Comparison of ENCODE assay signal across 8 mouse cellular contexts in genomic region chr2:26315925-26316311, GRCm38 (mm10). TPM values are rescaled to one million over a fixed set of nuclear protein-coding genes. Genes with fewer than 3 reads are reported as not detected.
A peak's percentile ranks its signal among the peaks of the same experiment; 100 is the strongest.
DNase-seq lines count a peak whose midpoint lies in the region; ATAC-seq and TF ChIP-seq lines count a peak whose summit lies in the region.

No protein-coding gene starts in this region.

- H3K4me3 ChIP-seq in bone marrow, adult 2 months (replicated peaks; ENCODE audit: control insufficient read depth, low read depth, low read length), result peak overlapping the region; percentile 66
- H3K4me3 ChIP-seq in forebrain, embryonic 13.5 days, result peak overlapping the region; percentile 93
- peak overlapping the region; percentile 78 for H3K4me3 ChIP-seq in hindbrain, embryonic 13.5 days
- peak overlapping the region; percentile 89 for H3K4me3 ChIP-seq in limb, embryonic 12.5 days (replicated peaks)
- peak overlapping the region; percentile 95 for H3K4me3 ChIP-seq in midbrain, embryonic 11.5 days (ENCODE audit: low read depth, low read length)

- peaks cover 9% of the 10 kb centered on the region for H3K4me1 ChIP-seq in bone marrow, adult 2 months (ENCODE audit: control insufficient read depth, insufficient read depth, low read length)
- peaks cover 46% of the 10 kb centered on the region for H3K4me1 ChIP-seq in forebrain, embryonic 13.5 days
- peaks cover 64% of the 10 kb centered on the region for H3K4me1 ChIP-seq in hindbrain, embryonic 13.5 days (replicated peaks)
- peaks cover 64% of the 10 kb centered on the region for H3K4me1 ChIP-seq in limb, embryonic 12.5 days (replicated peaks)
- peaks cover 28% of the 10 kb centered on the region for H3K4me1 ChIP-seq in midbrain, embryonic 11.5 days (ENCODE audit: control insufficient read depth, insufficient read depth, low read length)

- peak overlapping the region; percentile 94 for H3K9ac ChIP-seq in forebrain, embryonic 13.5 days
- peak overlapping the region; percentile 96 for H3K9ac ChIP-seq in hindbrain, embryonic 13.5 days
- H3K9ac ChIP-seq in limb, embryonic 12.5 days (replicated peaks), result peak overlapping the region; percentile 93
- peak overlapping the region; percentile 94 for H3K9ac ChIP-seq in midbrain, embryonic 11.5 days (ENCODE audit: low read length)

- DNase-seq in layer of hippocampus, adult 11-12 months (ENCODE audit: low spot score), result peak; percentile 66
- no peak for DNase-seq in layer of hippocampus, postnatal 25 days (ENCODE audit: extremely low spot score in 1 of 2, low spot score in 1 of 2)
- DNase-seq in midbrain, embryonic 11.5 days (ENCODE audit: low spot score, missing footprints), result no peak
- DNase-seq in thymus, postnatal 14 days, result no peak

- no peaks in the 10 kb centered on the region for H3K9me3 ChIP-seq in forebrain, embryonic 13.5 days (replicated peaks)
- no peaks in the 10 kb centered on the region for H3K9me3 ChIP-seq in hindbrain, embryonic 13.5 days
- H3K9me3 ChIP-seq in limb, embryonic 12.5 days, result no peaks in the 10 kb centered on the region
- no peaks in the 10 kb centered on the region for H3K9me3 ChIP-seq in midbrain, embryonic 11.5 days (ENCODE audit: control insufficient read depth, low read length)

- H3K27me3 ChIP-seq in forebrain, embryonic 13.5 days, result no peaks in the 10 kb centered on the region
- no peaks in the 10 kb centered on the region for H3K27me3 ChIP-seq in hindbrain, embryonic 13.5 days
- no peaks in the 10 kb centered on the region for H3K27me3 ChIP-seq in limb, embryonic 12.5 days
- H3K27me3 ChIP-seq in midbrain, embryonic 11.5 days (ENCODE audit: control insufficient read depth, insufficient read depth, low read length), result no peaks in the 10 kb centered on the region

- peak; percentile 40 for ATAC-seq in forebrain, embryonic 13.5 days
- peak; percentile 55 for ATAC-seq in hindbrain, embryonic 13.5 days (ENCODE audit: low FRiP score)
- ATAC-seq in limb, embryonic 12.5 days (ENCODE audit: insufficient number of reproducible peaks, insufficient read depth, low FRiP score, low TSS enrichment, low read depth), result peak; percentile 39; the same call in 1 of the 2 replicates
- no peak; the same call in 1 of the 2 replicates for ATAC-seq in midbrain, embryonic 11.5 days (ENCODE audit: low FRiP score)

- no peak for TF ChIP-seq POLR2A in bone marrow, adult 2 months (IDR thresholded peaks at IDR 0.05; ENCODE audit: borderline replicate concordance, control insufficient read depth, low read depth, low read length)

- H3K4me2 ChIP-seq in forebrain, embryonic 13.5 days, result peak overlapping the region; percentile 95
- H3K4me2 ChIP-seq in hindbrain, embryonic 13.5 days, result peak overlapping the region; percentile 99
- H3K4me2 ChIP-seq in limb, embryonic 12.5 days, result peak overlapping the region; percentile 90
- peak overlapping the region; percentile 98 for H3K4me2 ChIP-seq in midbrain, embryonic 11.5 days

- H3K36me3 ChIP-seq in forebrain, embryonic 13.5 days (ENCODE audit: poor library complexity, severe bottlenecking), result peaks cover 13% of the 10 kb centered on the region
- peaks cover 8% of the 10 kb centered on the region; the same call in 1 of the 2 replicates for H3K36me3 ChIP-seq in hindbrain, embryonic 13.5 days
- H3K36me3 ChIP-seq in limb, embryonic 12.5 days, result peaks cover 24% of the 10 kb centered on the region; the same call in 1 of the 2 replicates
- H3K36me3 ChIP-seq in midbrain, embryonic 11.5 days (ENCODE audit: control insufficient read depth, insufficient read depth, low read length), result no peaks in the 10 kb centered on the region

- 6% methylated on average over 11 of the region's 11 CpGs for WGBS in bone marrow, adult 2 months
- WGBS in forebrain, embryonic 13.5 days, result 1% methylated on average over 11 of the region's 11 CpGs
- 0% methylated on average over 11 of the region's 11 CpGs for WGBS in hindbrain, embryonic 13.5 days
- 0% methylated on average over 11 of the region's 11 CpGs for WGBS in limb, embryonic 12.5 days
- under 1% methylated on average over 11 of the region's 11 CpGs for WGBS in midbrain, embryonic 11.5 days

- TF ChIP-seq CTCF in bone marrow, adult 2 months (IDR thresholded peaks at IDR 0.05; ENCODE audit: control insufficient read depth, insufficient read depth, low read length), result no peak

- H3K27ac ChIP-seq in bone marrow, adult 2 months (ENCODE audit: control insufficient read depth, insufficient read depth, low read depth, low read length, poor library complexity), result peak overlapping the region; percentile 38; the same call in 1 of the 2 replicates
- peak overlapping the region; percentile 95 for H3K27ac ChIP-seq in forebrain, embryonic 13.5 days
- H3K27ac ChIP-seq in hindbrain, embryonic 13.5 days, result peak overlapping the region; percentile 98
- H3K27ac ChIP-seq in limb, embryonic 12.5 days, result peak overlapping the region; percentile 97
- peak overlapping the region; percentile 86 for H3K27ac ChIP-seq in midbrain, embryonic 11.5 days (ENCODE audit: low read depth, low read length)

RNA-seq across cellular contexts. Expression of gene Gpsm1, which starts 0.6 kb away (rescaled TPM):
- total RNA-seq in layer of hippocampus, postnatal 25 days (2021), result 10 to 100 TPM; 38.3 to 42.4 TPM
- polyA plus RNA-seq in bone marrow, adult 2 months (2011; ENCODE audit: insufficient read depth, insufficient read length, low replicate concordance, missing spikeins), result 6.1 and 10.0 TPM in 2 replicates
- polyA plus RNA-seq in forebrain, embryonic 13.5 days (2015; fragmentation: Nextera tagmentation; extraction: Ambion mirVana), result 97.7 and 120 TPM in 2 replicates
- polyA plus RNA-seq in hindbrain, embryonic 13.5 days (2015; fragmentation: Nextera tagmentation; extraction: Ambion mirVana), result 149 and 165 TPM in 2 replicates
- polyA plus RNA-seq in limb, embryonic 12.5 days (2016; fragmentation: Nextera tagmentation; extraction: Ambion mirVana), result 73.4 and 74.1 TPM in 2 replicates
- 46.2 and 53.3 TPM in 2 replicates for polyA plus RNA-seq in midbrain, embryonic 11.5 days (2014; fragmentation: Nextera tagmentation; extraction: Ambion mirVana)

RNA-seq across cellular contexts. Expression of gene Ccdc187, which starts 21.6 kb away (rescaled TPM):
- under 1 TPM; 0.52 to 0.94 TPM for total RNA-seq in layer of hippocampus, postnatal 25 days (2021)
- polyA plus RNA-seq in bone marrow, adult 2 months (2011; ENCODE audit: insufficient read depth, insufficient read length, low replicate concordance, missing spikeins), result 0.20 TPM in 1 of 2 replicates, not detected in the other
- 0.18 and 0.35 TPM in 2 replicates for polyA plus RNA-seq in forebrain, embryonic 13.5 days (2015; fragmentation: Nextera tagmentation; extraction: Ambion mirVana)
- polyA plus RNA-seq in hindbrain, embryonic 13.5 days (2015; fragmentation: Nextera tagmentation; extraction: Ambion mirVana), result 0.18 and 0.23 TPM in 2 replicates
- polyA plus RNA-seq in limb, embryonic 12.5 days (2016; fragmentation: Nextera tagmentation; extraction: Ambion mirVana), result not detected in 2 replicates
- 0.05 and 0.10 TPM in 2 replicates for polyA plus RNA-seq in midbrain, embryonic 11.5 days (2014; fragmentation: Nextera tagmentation; extraction: Ambion mirVana)

RNA-seq across cellular contexts. Expression of gene Dnlz, which starts 36.0 kb away (rescaled TPM):
- total RNA-seq in layer of hippocampus, postnatal 25 days (2021), result 10 to 100 TPM; 26.3 to 27.8 TPM
- polyA plus RNA-seq in bone marrow, adult 2 months (2011; ENCODE audit: insufficient read depth, insufficient read length, low replicate concordance, missing spikeins), result 4.0 and 6.9 TPM in 2 replicates
- 31.1 and 32.2 TPM in 2 replicates for polyA plus RNA-seq in forebrain, embryonic 13.5 days (2015; fragmentation: Nextera tagmentation; extraction: Ambion mirVana)
- 29.0 and 29.6 TPM in 2 replicates for polyA plus RNA-seq in hindbrain, embryonic 13.5 days (2015; fragmentation: Nextera tagmentation; extraction: Ambion mirVana)
- polyA plus RNA-seq in limb, embryonic 12.5 days (2016; fragmentation: Nextera tagmentation; extraction: Ambion mirVana), result 32.2 and 32.5 TPM in 2 replicates
- polyA plus RNA-seq in midbrain, embryonic 11.5 days (2014; fragmentation: Nextera tagmentation; extraction: Ambion mirVana), result 29.5 and 35.0 TPM in 2 replicates

RNA-seq across cellular contexts. Expression of gene Card9, which starts 44.8 kb away (rescaled TPM):
- total RNA-seq in layer of hippocampus, postnatal 25 days (2021), result 1 to 10 TPM; 1.6 to 2.6 TPM
- 67.0 and 199 TPM in 2 replicates for polyA plus RNA-seq in bone marrow, adult 2 months (2011; ENCODE audit: insufficient read depth, insufficient read length, low replicate concordance, missing spikeins)
- 0.72 and 2.0 TPM in 2 replicates for polyA plus RNA-seq in forebrain, embryonic 13.5 days (2015; fragmentation: Nextera tagmentation; extraction: Ambion mirVana)
- 1.3 and 1.6 TPM in 2 replicates for polyA plus RNA-seq in hindbrain, embryonic 13.5 days (2015; fragmentation: Nextera tagmentation; extraction: Ambion mirVana)
- polyA plus RNA-seq in limb, embryonic 12.5 days (2016; fragmentation: Nextera tagmentation; extraction: Ambion mirVana), result 0.50 and 0.51 TPM in 2 replicates
- 0.99 and 1.1 TPM in 2 replicates for polyA plus RNA-seq in midbrain, embryonic 11.5 days (2014; fragmentation: Nextera tagmentation; extraction: Ambion mirVana)

Comparison
In these comparisons a context has a peak if more than half of its experiments do, and no peak if none do; other contexts are left out.
1. H3K27ac ChIP-seq: peak in every context shown above with its lines; median percentile 98 in hindbrain, embryonic 13.5 days; 97 in limb, embryonic 12.5 days; 95 in forebrain, embryonic 13.5 days; 86 in midbrain, embryonic 11.5 days; 38 in bone marrow, adult 2 months.